Mouse (Mus musculus) monocyte, adult 5-6 weeks (primary cell): ENCODE data around the gene Ube2c. TPM values are rescaled to one million over a fixed set of nuclear protein-coding genes. Genes with fewer than 3 reads are reported as not detected.

Source experiments
- ATAC-seq: fragments of 153-309, 156-312 bp; replicated peaks from 2 replicates; pipeline ENCODE4 v1.8.0; 2017; ENCODE audit warnings: mild to moderate bottlenecking; ENCODE audit not compliant: low TSS enrichment, insufficient number of reproducible peaks, severe bottlenecking, poor library complexity, low FRiP score
- total RNA-seq: library from RNA; stranded (forward); fragments of 200-1000, 200-491, 200-594 nt; gene quantifications from 3 replicates; pipeline ENCODE4 v1.2.3, GENCODE M21; 2017

Gene Ube2c
- total RNA-seq = 2.7 to 5.1 TPM (median 3.5 TPM) in 3 replicates

- ATAC-seq = peak; percentile 99
These were observed at the start of gene Ube2c for GRCm38 (mm10) chr2:164769258-164770037. Gene Ube2c (plus strand): TSS chr2:164769898.

- no peak for ATAC-seq
These were observed 46.4 kb upstream of the Ube2c start for GRCm38 (mm10) chr2:164723276-164723675.

GRCm38 (mm10) chr2:164725895-164726619, 43.6 kb upstream of the Ube2c start:
- ATAC-seq = peak; percentile 71

- no peak for ATAC-seq
These were observed 38.0 kb upstream of the Ube2c start for GRCm38 (mm10) chr2:164731719-164732118.

- ATAC-seq = no peak
These were observed 36.4 kb upstream of the Ube2c start for GRCm38 (mm10) chr2:164733259-164733658.

- no peak for ATAC-seq
These were observed 34.9 kb upstream of the Ube2c start for GRCm38 (mm10) chr2:164734839-164735238.

- no peak for ATAC-seq
These were observed 34.3 kb upstream of the Ube2c start for GRCm38 (mm10) chr2:164735446-164735845.

- ATAC-seq = no peak
These were observed 32.2 kb upstream of the Ube2c start for GRCm38 (mm10) chr2:164737377-164738090.

- no peak for ATAC-seq
These were observed 29.8 kb upstream of the Ube2c start for GRCm38 (mm10) chr2:164739876-164740275.

- ATAC-seq = no peak
These were observed 24.7 kb upstream of the Ube2c start for GRCm38 (mm10) chr2:164744987-164745386.

GRCm38 (mm10) chr2:164745843-164746479, 23.7 kb upstream of the Ube2c start, which contains the start of the genes Wfdc3 and Dnttip1:
Gene Wfdc3 (minus strand): TSS chr2:164745931.
Gene Dnttip1 (plus strand): TSS chr2:164745983.
- peak; percentile 76 for ATAC-seq

GRCm38 (mm10) chr2:164746693-164747092, 23.0 kb upstream of the Ube2c start:
- ATAC-seq = no peak

- no peak for ATAC-seq
These were observed 21.5 kb upstream of the Ube2c start for GRCm38 (mm10) chr2:164748191-164748590.

GRCm38 (mm10) chr2:164748991-164749390, 20.7 kb upstream of the Ube2c start:
- no peak for ATAC-seq

GRCm38 (mm10) chr2:164752454-164752853, 17.2 kb upstream of the Ube2c start:
- ATAC-seq = no peak

GRCm38 (mm10) chr2:164754105-164754504, 15.6 kb upstream of the Ube2c start:
- ATAC-seq = no peak

GRCm38 (mm10) chr2:164754800-164755199, 14.9 kb upstream of the Ube2c start:
- ATAC-seq = no peak

- no peak for ATAC-seq
These were observed 11.9 kb upstream of the Ube2c start for GRCm38 (mm10) chr2:164757841-164758240.

- ATAC-seq = no peak
These were observed 11.0 kb upstream of the Ube2c start for GRCm38 (mm10) chr2:164758692-164759091.
